Mouse (Mus musculus) adipose tissue, adult 10 weeks (tissue): ENCODE data around the gene Olfr857. TPM values are rescaled to one million over a fixed set of nuclear protein-coding genes. Genes with fewer than 3 reads are reported as not detected.

Source experiments
- polyA plus RNA-seq: library from polyadenylated mRNA; stranded (reverse); fragments of 350-450 nt; fragmentation: Illumina TruSeq; extraction: RNeasy Lipid Tissue Mini Kit (QIAGEN cat#74804); gene quantifications from one replicate; pipeline ENCODE4 v1.2.3, GENCODE M21; 2014; ENCODE audit warnings: low read depth, low replicate concordance

The Olfr857 gene
- not detected for polyA plus RNA-seq

GRCm38 (mm10) chr9:19709133-19709532 lies at the start of gene Olfr857:
TSS of gene Olfr857 (plus strand) at chr9:19709433.

Other genes starting within 250 kb of the Olfr857 start
- not detected for gene Olfr850, start 231.2 kb upstream of the Olfr857 start, polyA plus RNA-seq
- gene Olfr851, start 216.1 kb upstream of the Olfr857 start, polyA plus RNA-seq, result not detected
- not detected for gene Olfr853, start 168.4 kb upstream of the Olfr857 start, polyA plus RNA-seq
- gene Olfr854, start 142.1 kb upstream of the Olfr857 start, polyA plus RNA-seq, result not detected
- gene Olfr855, start 126.8 kb upstream of the Olfr857 start, polyA plus RNA-seq, result not detected
- 15.2 TPM for gene Zfp317, start 87.3 kb upstream of the Olfr857 start, polyA plus RNA-seq
- not detected for gene Olfr58, start 70.8 kb downstream of the Olfr857 start, polyA plus RNA-seq
- gene Olfr859, start 95.5 kb downstream of the Olfr857 start, polyA plus RNA-seq, result not detected
- not detected for gene Olfr860, start 140.3 kb downstream of the Olfr857 start, polyA plus RNA-seq
- gene Olfr862, start 178.6 kb downstream of the Olfr857 start, polyA plus RNA-seq, result not detected
- not detected for gene Olfr77, start 207.4 kb downstream of the Olfr857 start, polyA plus RNA-seq